Mouse (Mus musculus) MEL-GATA-1-ER (cell line): Measurements from ENCODE around the gene Nap1l4.
"Not testable (repeated sequence)": the region's sequence is repeated elsewhere in the genome, so short reads cannot be mapped to it uniquely, and the experiment has no call there.

Source experiments
- DNase-seq: peaks from one replicate; pipeline ENCODE4 v3.0.0-alpha.2; 2012; ENCODE audit warnings: low read depth; ENCODE audit errors: extremely low read depth

Nap1l4 gene

GRCm38 (mm10) chr7:143548976-143549457, at the start of gene Nap1l4:
Gene Nap1l4, minus strand, starts transcription at chr7:143549106.
- DNase-seq: peak; percentile 98

- no peak for DNase-seq
Measured at GRCm38 (mm10) chr7:143594865-143595264, 46.0 kb upstream of the Nap1l4 start.

- DNase-seq: no peak
Measured at GRCm38 (mm10) chr7:143592255-143592654, 43.3 kb upstream of the Nap1l4 start.

GRCm38 (mm10) chr7:143588006-143588405, 39.1 kb upstream of the Nap1l4 start:
- DNase-seq: no peak

GRCm38 (mm10) chr7:143587586-143587985, 38.7 kb upstream of the Nap1l4 start:
- DNase-seq: no peak

GRCm38 (mm10) chr7:143583956-143584355, 35.0 kb upstream of the Nap1l4 start:
- no peak for DNase-seq

- DNase-seq: no peak
Measured at GRCm38 (mm10) chr7:143583025-143583424, 34.1 kb upstream of the Nap1l4 start.

- DNase-seq: no peak
Measured at GRCm38 (mm10) chr7:143575751-143576150, 26.8 kb upstream of the Nap1l4 start.

GRCm38 (mm10) chr7:143565648-143566039, 16.7 kb upstream of the Nap1l4 start:
- peak; percentile 89 for DNase-seq

GRCm38 (mm10) chr7:143565015-143565647, 16.2 kb upstream of the Nap1l4 start:
- DNase-seq: no peak

GRCm38 (mm10) chr7:143563787-143564186, 14.9 kb upstream of the Nap1l4 start:
- DNase-seq: no peak

GRCm38 (mm10) chr7:143557616-143558015, 8.7 kb upstream of the Nap1l4 start:
- no peak for DNase-seq

- DNase-seq: peak; percentile 75
Measured at GRCm38 (mm10) chr7:143556964-143557610, 8.2 kb upstream of the Nap1l4 start.

- DNase-seq: no peak
Measured at GRCm38 (mm10) chr7:143549588-143550220, 798 bp upstream of the Nap1l4 start.

- peak; percentile 53 for DNase-seq
Measured at GRCm38 (mm10) chr7:143548231-143548961, 510 bp downstream of the Nap1l4 start.

- DNase-seq: no peak
Measured at GRCm38 (mm10) chr7:143546554-143546953, 2.4 kb downstream of the Nap1l4 start.

- DNase-seq: no peak
Measured at GRCm38 (mm10) chr7:143544368-143544767, 4.5 kb downstream of the Nap1l4 start.

- no peak for DNase-seq
Measured at GRCm38 (mm10) chr7:143538671-143539070, 10.2 kb downstream of the Nap1l4 start.

GRCm38 (mm10) chr7:143538229-143538628, 10.7 kb downstream of the Nap1l4 start:
- DNase-seq: not testable (repeated sequence)

GRCm38 (mm10) chr7:143536251-143536650, 12.7 kb downstream of the Nap1l4 start:
- no peak for DNase-seq

- DNase-seq: peak; percentile 69
Measured at GRCm38 (mm10) chr7:143533284-143533683, 15.6 kb downstream of the Nap1l4 start.

GRCm38 (mm10) chr7:143532410-143532809, 16.5 kb downstream of the Nap1l4 start:
- DNase-seq: no peak
